Mouse (Mus musculus): ENCODE results near the gene Aoc1.

DNA sequence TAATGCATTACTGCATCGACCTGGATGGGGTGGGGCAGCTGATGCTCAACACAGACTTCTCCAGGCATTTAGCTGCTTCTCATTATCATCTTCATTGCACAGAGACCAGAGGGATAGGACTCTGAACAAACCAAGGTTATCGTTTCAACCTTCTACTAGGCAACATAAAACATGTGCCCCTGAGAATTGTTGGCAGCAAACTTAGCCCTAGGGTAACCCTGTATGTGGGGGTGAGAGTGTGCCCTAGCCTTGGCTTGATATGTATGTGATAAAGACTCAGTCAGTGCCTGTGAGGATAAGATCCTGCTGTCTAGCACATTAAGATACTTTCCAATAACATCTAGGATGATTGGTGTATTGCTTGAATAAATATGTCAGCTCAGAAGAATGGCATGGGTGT is 76.9 kb downstream of the Aoc1 start:
- TF ChIP-seq CTCF (IDR thresholded peaks at IDR 0.05; ENCODE audit: low read depth, low read length) (no peak), POLR2A (IDR thresholded peaks at IDR 0.05; ENCODE audit: extremely low read depth, insufficient read depth, low read length) (no peak)
